Mouse (Mus musculus) limb, embryonic 14.5 days (tissue): Measurements from ENCODE around the gene Trp53tg5. TPM values are rescaled to one million over a fixed set of nuclear protein-coding genes. Genes with fewer than 3 reads are reported as not detected.

Experiments used
- ATAC-seq: fragments of 200-750 bp; cut with Nextera tagmentation; 2 replicates; pipeline ENCODE4 v1.8.0; 2017; ENCODE audit warnings: low read depth, moderate number of reproducible peaks, moderate TSS enrichment; ENCODE audit not compliant: low FRiP score
- DNase-seq: peaks from one replicate; pipeline ENCODE4 v3.0.0-alpha.2; 2015; ENCODE audit warnings: low spot score
- H3K27ac ChIP-seq: fragments of 300-500 bp; sonication (generic); replicated peaks from 2 replicates; pipeline ENCODE4 v1.5.1; 2014; ENCODE audit warnings: low read depth, mild to moderate bottlenecking, low read length, moderate library complexity, mixed read lengths
- H3K27me3 ChIP-seq: fragments of 300-500 bp; sonication (generic); 2 replicates; pipeline ENCODE4 v1.6.1; 2014; ENCODE audit warnings: low read length, mixed read lengths; ENCODE audit not compliant: control insufficient read depth, insufficient read depth
- H3K36me3 ChIP-seq: fragments of 300-500 bp; sonication (generic); 2 replicates; pipeline ENCODE4 v1.6.1; 2014; ENCODE audit warnings: mild to moderate bottlenecking, low read length, moderate library complexity, mixed read lengths; ENCODE audit not compliant: control insufficient read depth, insufficient read depth
- H3K4me1 ChIP-seq: fragments of 300-500 bp; sonication (generic); 2 replicates; pipeline ENCODE4 v1.6.1; 2014; ENCODE audit warnings: antibody characterized with exemption, low read length, mixed read lengths; ENCODE audit not compliant: control insufficient read depth, insufficient read depth
- H3K4me2 ChIP-seq: fragments of 300-500 bp; sonication (generic); replicated peaks from 2 replicates; pipeline ENCODE4 v1.6.1; 2014; ENCODE audit warnings: low read depth, mild to moderate bottlenecking, low read length, moderate library complexity; ENCODE audit not compliant: severe bottlenecking
- H3K4me3 ChIP-seq: fragments of 300-500 bp; sonication (generic); replicated peaks from 2 replicates; pipeline ENCODE4 v1.5.1; 2014; ENCODE audit warnings: low read length
- H3K9ac ChIP-seq: fragments of 300-500 bp; sonication (generic); 2 replicates; pipeline ENCODE4 v1.6.1; 2014; ENCODE audit warnings: mild to moderate bottlenecking, low read depth, low read length, moderate library complexity; ENCODE audit not compliant: severe bottlenecking
- H3K9me3 ChIP-seq: fragments of 300-500 bp; sonication (generic); 2 replicates; pipeline ENCODE4 v1.6.1; 2016; ENCODE audit warnings: low read length; ENCODE audit not compliant: control insufficient read depth
- POLR2A ChIP-seq: fragments of 200-500 bp; IDR thresholded peaks from 2 replicates; pipeline ENCODE4 v1.8.0; 2012; ENCODE audit warnings: inconsistent platforms, mild to moderate bottlenecking, moderate library complexity, borderline replicate concordance; ENCODE audit not compliant: insufficient read depth, insufficient read length; ENCODE audit errors: extremely low read depth
- WGBS: fragments of 180-500 bp; shearing (Covaris S2); extraction: QIAGEN DNeasy Blood & Tissue Kit; methylation state at CpG from one replicate; pipeline ENCODE4 v1.1.7; 2014; 5-methylcytosine and 5-hydroxymethylcytosine counted together
- polyA plus RNA-seq, 2 experiments: library from polyadenylated mRNA; depleted of rRNA in 1 of 2; stranded (reverse) in 1 of 2; unstranded in 1 of 2; fragments of >200 nt; fragmentation: Nextera tagmentation in 1 of 2; extraction: Ambion mirVana in 1 of 2; gene quantifications; 2 replicates each; pipeline versions ENCODE4 v1.2.1 to v1.2.3; 2012 to 2014

Gene Trp53tg5
- polyA plus RNA-seq, 2 experiments: not detected

DNA sequence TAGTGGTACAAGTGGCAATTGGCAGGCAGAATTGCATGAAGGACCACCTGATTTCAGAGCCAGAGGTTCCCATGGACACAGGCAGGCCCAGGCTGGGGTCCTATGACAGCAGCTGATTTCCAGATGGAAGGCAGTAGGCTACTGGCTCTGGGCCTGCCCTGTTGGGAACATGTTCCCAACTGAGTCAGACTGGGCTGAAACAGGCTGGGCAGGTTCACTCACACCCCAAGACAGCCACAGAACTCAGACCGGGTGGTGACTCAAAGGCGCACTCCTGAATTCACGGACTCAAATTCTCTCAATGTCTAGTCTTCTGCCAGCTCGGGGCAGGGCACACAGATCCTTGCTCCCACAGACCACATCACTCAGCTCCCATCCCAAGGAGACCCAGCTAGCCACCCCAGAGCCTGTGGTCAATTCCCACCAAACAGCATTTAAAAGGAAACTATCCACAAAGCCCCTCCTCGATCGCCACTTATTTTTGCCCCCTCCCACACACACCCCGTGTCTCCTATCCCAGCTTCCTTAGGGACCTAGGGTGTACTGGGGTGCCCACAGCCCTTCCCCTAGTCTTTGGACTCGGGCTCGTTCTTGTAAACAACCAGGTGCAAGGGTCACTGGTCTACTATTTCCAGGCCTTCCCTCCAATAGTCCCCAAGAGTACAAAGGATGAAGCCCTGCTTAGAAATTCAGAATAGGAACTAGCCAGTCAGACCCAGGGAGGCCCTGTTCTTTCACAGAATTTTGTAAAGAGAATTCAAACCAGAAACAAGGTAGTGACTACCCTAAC, 41.7 kb downstream of the Trp53tg5 start:
- H3K4me2 ChIP-seq: no peak overlapping the region
- H3K9ac ChIP-seq: no peak overlapping the region

DNA sequence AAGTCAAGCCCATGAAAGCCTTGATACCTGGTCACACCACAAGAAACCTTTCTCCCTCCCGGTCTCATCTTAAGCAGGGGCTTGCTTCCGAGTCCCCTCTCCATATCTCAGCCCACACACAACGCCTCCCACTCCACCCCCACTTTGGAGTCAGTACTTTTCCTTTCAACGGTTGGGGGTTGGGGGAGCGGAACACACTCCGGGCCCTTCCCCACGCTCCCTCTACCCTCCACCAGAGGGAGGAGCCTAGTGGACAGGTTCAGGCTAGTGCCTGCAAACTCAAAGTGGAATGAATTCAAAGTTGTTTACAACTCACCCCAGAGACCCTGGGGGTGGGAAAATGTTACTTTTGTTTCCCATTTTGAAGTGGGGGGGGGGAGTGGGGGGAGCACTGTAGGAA, 42.8 kb downstream of the Trp53tg5 start:
- 0 out of 2 replicates have a peak, but pooled peaks have one; percentile 32 for ATAC-seq
- peak overlapping the region; percentile 7; the same call in 1 of the 2 replicates for H3K4me2 ChIP-seq
- DNase-seq: no peak
- WGBS: 6% methylated on average over 7 of the region's 7 CpGs
- no peak overlapping the region for H3K9ac ChIP-seq
- H3K27ac ChIP-seq: 0 out of 2 replicates have a peak overlapping the region, but pooled peaks have one; percentile 26
- peaks cover 53% of the 10 kb centered on the region for H3K4me1 ChIP-seq
- H3K27me3 ChIP-seq: no peaks in the 10 kb centered on the region
- H3K36me3 ChIP-seq: peaks cover 35% of the 10 kb centered on the region
- H3K4me3 ChIP-seq: no peak overlapping the region
- H3K9me3 ChIP-seq: no peaks in the 10 kb centered on the region
- no peak for TF ChIP-seq POLR2A

More for the DNA sequence above, 41.7 kb downstream of the Trp53tg5 start:
- TF ChIP-seq POLR2A: no peak
- WGBS: 67% methylated on average over 9 of the region's 9 CpGs
- H3K36me3 ChIP-seq: peaks cover 23% of the 10 kb centered on the region
- no peak overlapping the region for H3K27ac ChIP-seq
- H3K27me3 ChIP-seq: no peaks in the 10 kb centered on the region
- DNase-seq: no peak
- H3K4me1 ChIP-seq: peaks cover 65% of the 10 kb centered on the region
- H3K4me3 ChIP-seq: no peak overlapping the region
- ATAC-seq: no peak
- H3K9me3 ChIP-seq: no peaks in the 10 kb centered on the region

DNA sequence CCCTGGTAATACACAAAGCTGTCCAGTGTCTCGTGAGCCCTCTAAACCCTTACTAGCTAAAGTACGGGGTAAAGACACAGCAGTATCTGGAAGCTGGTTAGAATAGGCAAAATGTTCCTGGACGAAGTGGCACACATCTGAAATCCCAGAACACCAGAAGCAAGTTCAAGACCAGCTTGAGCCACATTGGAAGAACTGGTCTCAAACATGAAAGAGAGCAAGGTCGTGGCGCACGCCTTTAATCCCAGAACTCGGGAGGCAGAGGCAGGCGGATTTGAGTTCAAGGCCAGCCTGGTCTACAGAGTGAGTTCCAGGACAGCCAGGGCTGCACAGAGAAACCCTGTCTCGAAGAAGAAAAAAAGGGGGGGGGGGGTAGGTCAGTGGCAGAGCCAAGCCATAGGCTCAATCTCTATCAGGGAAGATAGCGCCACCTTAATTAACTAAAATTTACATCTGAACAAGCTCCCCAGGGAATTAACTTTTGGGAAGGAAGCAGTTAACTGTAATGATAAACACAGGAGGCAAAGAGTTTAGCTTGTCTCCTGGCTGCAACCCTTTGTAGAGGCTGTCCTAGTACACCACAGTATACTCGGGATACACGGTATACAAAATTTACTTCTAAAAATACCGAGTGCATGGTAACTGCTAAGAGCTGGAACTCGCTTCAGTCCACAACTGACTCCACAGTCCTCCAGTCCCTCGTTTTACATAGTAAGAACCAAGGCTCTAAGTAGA, 43.5 kb downstream of the Trp53tg5 start:
- WGBS: 48% methylated on average over 15 of the region's 15 CpGs
- Histone ChIP-seq H3K36me3 (peaks cover 41% of the 10 kb centered on the region), H3K4me2 (0 out of 2 replicates have a peak overlapping the region, but pooled peaks have one; percentile 7), H3K9ac (no peak overlapping the region), H3K27me3 (no peaks in the 10 kb centered on the region), H3K4me3 (no peak overlapping the region), H3K27ac (0 out of 2 replicates have a peak overlapping the region, but pooled peaks have one; percentile 26), H3K9me3 (no peaks in the 10 kb centered on the region), H3K4me1 (peaks cover 46% of the 10 kb centered on the region)
- no peak for ATAC-seq
- TF ChIP-seq POLR2A: no peak
- no peak for DNase-seq

DNA sequence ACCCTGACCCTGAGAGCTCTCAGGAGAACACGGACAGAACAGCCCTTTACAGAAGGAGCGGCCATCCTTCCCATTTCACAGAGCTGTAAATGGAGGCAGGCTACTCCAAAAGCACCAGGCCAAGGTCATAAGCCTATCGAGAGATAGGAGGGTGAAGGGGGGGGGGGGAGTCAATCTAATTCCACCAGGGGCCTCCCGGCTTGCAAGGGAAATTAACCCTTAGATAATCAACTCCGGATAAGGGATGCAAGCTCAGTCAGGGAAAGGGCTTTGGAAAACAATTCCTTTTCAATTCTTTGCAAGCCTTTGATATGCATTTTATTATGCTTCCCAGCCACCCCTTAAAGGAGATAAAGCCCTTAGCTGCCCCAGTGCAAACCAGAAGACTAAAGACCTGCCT, 45.1 kb downstream of the Trp53tg5 start:
- Histone ChIP-seq H3K36me3 (peaks cover 53% of the 10 kb centered on the region), H3K4me2 (no peak overlapping the region), H3K27ac (no peak overlapping the region), H3K27me3 (no peaks in the 10 kb centered on the region), H3K4me3 (no peak overlapping the region), H3K4me1 (peaks cover 31% of the 10 kb centered on the region), H3K9ac (no peak overlapping the region), H3K9me3 (no peaks in the 10 kb centered on the region)
- WGBS: 36% methylated on average over 5 of the region's 5 CpGs
- ATAC-seq: no peak
- no peak for TF ChIP-seq POLR2A
- DNase-seq: no peak

DNA sequence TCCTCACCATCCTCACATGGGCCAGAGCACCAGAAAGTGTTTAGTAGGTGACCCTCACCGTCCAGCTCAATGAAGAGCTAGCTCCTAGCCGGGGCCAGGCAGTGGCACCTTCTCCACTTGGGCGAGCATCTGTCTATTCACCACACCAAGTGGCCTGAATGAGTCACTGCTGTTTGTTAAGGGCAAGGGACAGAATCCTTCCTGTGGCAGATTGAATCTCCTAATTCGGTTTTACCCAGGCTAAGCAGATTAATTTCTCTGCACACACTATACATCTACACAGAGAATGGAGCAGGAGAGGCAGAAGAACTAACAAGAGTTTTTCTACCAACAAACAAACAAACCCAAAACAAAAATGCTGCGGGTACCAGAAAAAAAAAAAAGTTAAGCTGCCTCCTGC, 46.6 kb downstream of the Trp53tg5 start:
- no peak for TF ChIP-seq POLR2A
- WGBS: 84% methylated on average over 5 of the region's 5 CpGs
- Histone ChIP-seq H3K4me1 (peaks cover 21% of the 10 kb centered on the region), H3K27me3 (no peaks in the 10 kb centered on the region), H3K27ac (no peak overlapping the region), H3K36me3 (peaks cover 57% of the 10 kb centered on the region), H3K4me3 (no peak overlapping the region), H3K9me3 (no peaks in the 10 kb centered on the region), H3K4me2 (no peak overlapping the region), H3K9ac (no peak overlapping the region)
- DNase-seq: no peak
- no peak for ATAC-seq
